Mouse (Mus musculus): Measurements from ENCODE around the gene Taf5l.
"Not testable (repeated sequence)": the region's sequence is repeated elsewhere in the genome, so short reads cannot be mapped to it uniquely, and the experiment has no call there.

The Taf5l gene

DNA sequence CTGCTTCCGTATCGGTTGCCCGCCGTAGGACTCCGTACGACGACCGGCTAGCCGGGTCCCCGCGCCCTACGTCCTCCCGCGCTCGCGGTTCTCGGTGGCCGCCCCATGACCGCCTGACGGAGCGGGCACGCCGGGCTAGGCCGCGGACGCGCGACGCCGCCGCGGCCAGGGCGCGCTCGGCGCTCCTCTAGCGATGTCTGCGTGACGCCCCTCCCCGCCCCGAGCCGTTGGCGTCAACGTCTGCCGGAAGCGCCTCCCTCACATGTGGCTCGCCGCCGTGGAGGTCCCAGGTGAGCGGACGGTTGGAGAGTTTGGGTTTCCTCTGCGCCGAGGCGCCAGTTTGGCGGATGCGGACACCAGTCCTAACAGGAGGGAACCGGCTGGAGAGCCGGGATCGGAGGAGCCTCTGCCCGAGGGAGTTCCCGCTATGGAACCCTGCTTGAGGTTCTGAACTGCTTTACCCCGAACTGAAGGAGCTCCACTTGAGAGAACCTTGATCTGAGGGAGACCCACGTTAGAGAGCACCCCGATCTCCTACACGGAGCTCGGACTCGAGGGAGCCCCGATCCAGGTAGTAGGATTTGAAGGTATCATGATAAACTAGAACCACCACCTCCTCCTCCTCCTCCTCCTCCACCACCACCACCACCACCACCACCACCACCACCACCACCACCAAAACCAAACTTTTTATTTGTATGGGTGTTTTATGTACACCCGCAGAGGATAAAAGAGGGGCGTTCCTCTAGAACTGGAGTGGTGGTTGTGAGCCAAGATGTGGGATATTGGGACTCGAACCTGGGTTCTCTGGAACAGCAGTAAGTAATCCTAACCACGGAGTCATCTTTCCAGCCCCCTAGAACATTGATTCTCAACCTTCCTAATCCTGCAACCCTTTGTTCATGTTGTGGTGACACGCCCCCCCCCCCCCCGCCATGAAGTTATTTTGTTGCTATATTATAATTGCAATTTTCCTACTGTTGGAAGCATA lies at the start of gene Taf5l, which contains the start of gene Urb2:
Taf5l (minus strand) TSS at position 161 of the 991 bp plus-strand sequence.
Urb2 (plus strand) TSS at position 272 of the 991 bp plus-strand sequence.
- peak; percentile 96 for DNase-seq (ENCODE audit: low spot score)

DNA sequence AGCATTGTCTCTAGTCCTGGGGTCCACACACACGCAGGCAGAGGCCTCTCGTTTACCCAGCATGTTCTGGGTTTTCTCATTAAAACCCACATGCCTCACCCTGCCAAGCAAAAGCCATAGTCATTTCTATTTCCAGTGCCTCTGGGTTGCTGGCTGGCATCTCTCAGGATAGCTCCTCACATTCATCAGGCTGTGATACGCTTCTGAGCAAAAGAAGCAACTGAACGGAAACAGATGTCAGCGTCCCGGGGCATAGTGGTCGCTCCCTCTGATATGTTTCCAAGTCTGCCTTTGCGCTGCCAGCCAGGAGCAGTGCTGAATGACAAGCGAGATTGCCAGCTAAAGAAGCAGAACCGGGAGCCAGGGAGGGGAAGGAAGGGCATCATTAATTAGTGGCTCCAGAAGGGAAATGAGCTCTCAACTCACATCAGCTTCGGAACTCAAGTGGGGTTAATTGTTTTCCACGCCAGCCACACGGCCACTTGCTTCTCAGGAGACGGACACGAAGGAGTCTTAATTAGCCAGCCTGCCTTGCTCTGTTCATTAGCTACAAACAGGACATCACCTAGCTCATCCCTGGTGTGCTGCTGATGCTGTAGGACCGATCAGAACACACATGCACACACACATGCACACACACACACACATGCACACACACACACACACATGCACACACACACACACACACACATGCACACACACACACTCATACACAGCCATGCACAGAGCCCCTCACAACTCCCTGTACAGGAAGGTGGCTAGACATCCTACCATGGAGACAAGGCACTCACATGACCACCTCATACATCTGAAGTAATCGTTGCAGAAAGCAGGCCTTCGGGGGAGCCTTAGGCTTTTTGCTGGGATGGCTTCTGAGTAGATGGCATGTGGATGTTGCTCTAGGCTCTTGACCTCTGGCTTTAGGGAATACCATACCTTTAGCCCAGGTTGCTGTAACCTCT lies 49.4 kb upstream of the Taf5l start:
- DNase-seq (ENCODE audit: low spot score), result peak; percentile 69

DNA sequence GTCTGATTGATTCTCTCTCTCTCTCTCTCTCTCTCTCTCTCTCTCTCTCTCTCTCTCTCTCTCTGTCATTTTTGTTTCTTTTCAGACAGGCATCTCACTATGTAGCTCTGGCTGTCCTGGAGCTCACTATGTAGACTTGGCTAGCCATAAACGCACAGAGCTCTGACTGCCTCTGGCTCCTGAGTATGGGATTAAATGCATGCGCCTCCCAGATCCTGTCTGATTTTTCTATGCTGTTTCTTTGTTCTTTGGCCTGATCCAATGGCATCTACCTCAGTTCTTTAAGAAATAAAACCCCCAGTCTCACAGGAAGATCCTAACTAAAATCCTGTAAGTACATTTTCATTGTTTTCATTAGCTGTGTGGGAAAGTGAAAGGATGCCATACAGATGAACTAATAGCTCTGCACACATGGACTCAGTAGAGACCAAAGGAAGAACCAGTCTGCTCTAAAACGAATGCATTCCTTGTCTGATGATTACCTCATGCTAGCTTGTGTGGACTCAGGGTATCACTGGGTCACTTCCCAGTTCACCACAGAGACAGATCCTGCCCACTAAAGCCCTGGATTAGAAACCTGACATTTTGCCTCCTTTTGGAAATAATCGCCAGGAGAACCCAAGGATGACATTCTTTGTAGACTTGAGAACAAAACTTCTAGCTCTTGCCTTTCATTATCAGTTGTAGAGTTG lies 46.0 kb upstream of the Taf5l start:
- no peak for DNase-seq (ENCODE audit: low spot score)

DNA sequence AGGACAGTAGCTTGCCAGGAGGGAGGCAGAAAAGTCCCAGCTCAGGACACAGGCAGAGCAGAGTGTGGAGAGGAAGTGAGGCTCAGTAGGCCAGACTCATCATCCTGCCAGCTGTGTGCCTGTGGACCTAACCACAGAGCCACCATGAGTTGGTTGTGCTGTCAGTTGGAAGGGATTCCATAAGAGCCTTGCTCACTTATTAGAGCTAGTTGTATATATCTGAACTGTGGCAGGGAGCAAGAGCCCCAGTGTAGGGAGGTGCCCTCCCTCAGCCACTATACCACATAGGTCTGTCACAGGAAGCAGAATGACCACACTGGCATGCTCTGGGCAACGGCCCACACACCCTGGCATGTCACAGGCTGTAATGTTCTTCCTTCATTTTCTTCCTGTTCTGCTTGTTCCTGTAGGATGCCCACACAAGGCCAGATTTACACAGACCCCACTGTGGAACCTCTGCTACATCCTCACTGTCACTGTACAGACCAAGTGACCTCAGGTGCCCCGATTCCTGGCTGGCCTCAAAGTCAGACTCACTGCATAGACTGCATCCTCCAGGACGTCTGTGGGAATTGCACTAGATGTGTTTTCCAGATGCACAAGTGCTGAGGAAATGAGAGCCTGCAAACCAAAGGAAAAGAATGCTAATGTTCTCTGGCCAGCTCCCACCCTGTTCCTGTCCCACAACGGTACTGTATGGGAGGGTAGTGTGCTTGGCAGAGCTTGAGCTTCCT lies 45.3 kb upstream of the Taf5l start:
- no peak for DNase-seq (ENCODE audit: low spot score)

DNA sequence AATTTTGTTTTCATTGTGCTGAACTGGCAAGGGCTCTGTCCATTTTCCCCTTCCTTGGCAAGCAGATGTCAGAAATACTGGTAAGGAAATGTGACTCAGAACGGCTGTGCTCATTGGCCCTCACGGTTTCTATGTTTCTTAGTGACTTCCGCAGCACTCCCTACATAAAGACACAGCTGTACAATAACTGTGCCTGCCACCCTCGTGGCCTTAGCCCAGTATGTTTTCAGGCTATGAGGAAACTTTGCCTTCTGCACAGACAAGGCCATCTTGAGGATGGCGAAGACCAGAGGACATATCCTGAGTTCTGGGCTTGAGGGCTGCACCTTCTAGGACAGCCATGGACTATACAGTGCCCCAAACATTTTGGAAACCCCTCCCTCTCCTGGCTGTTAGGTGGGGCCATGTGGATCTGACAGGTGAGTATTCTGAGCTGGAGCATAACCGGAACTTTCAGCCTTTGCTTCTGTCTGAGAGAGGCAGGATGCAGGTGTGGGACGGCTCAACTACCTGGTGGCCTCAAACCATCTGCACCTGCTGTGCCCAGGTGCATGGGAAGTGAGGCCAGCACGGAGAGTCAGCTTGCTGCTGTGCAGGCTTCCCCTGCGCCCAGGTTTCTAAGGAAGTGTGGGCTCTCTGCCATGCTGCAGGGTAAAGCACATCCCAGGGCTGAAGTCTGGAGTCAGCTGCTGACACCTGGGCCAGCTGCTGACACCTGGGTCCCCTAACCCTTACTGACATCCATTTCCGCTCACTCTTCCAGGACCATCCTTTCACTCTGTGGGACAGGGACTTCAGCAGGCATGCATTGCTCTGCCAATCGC lies 35.8 kb upstream of the Taf5l start:
- no peak for DNase-seq (ENCODE audit: low spot score)

DNA sequence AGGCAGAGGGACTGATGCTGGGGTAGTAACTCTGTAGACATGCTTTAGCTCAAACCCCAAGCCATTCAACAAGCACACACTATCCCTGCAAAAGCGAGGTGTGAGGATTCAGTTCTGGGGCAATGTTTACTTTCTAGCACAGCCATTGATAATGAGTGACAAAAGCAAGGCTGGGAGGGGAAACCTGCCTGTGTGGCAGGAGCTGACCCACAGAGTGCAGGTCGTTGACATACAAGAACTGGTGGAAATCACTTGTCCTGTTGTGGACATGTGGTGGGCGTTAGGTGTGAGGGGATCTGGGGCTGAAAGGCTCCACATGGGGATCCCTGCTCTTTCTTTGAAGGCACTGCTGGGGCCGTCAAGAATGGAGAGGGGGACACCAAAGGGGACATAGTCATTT lies 31.4 kb upstream of the Taf5l start:
- no peak for DNase-seq (ENCODE audit: low spot score)

DNA sequence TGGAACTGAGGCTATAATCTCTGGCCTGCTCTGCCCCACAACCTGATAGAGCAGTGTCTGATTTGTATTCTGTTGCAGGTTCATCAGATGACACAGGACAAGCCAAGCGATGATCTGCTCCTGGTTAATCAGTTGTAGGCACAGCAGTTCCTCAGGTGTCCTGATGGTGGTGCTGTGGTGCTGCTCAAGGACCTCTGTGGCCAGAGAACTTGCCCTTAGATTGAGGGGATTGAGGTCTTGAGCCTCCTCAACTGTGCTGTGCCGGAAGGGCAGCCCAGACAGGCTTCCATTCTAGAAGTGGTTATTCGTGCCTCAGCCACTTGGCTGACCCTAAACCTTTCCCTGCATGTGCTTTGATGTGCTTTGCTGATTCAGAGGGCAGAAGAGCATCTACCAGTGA lies 30.9 kb upstream of the Taf5l start:
- peak; percentile 88 for DNase-seq (ENCODE audit: low spot score)

DNA sequence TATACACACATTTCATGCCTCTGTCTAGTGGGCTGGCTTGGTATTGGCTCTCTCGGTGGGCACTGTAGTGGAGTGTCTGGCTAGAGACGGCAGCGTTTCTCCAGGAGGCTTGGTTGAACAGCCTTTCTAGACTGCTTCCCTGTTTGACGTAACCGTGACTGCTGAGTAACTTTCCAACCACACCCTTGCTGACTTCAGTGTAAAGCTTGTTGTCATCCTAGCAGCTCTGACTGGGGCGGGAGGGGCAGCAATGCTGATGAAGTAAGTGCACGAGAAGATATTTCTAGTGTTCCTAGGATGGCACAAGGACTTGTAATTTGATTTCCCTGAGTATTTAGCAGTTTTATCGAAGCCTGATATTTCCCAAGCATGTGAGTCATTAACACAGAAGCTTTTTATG lies 24.7 kb upstream of the Taf5l start:
- no peak for DNase-seq (ENCODE audit: low spot score)

DNA sequence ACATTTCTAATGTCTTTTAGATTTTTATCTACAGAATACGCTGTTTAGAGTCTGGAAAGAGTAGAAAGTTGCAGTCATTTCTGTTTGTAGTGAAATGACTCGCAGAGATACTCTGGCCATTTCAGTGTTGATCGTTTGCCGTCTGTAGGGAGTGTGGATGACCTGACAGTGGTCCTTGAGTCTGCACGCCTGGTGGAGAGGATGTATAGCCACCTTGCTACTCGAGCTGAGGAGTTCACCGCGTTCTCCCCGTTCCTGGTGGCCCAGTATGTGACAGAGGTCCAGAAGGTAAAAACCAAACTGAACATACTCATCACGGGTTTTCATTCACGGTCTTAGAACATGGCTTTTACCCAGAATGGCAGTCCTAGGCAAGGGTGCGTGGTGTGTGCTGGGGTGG lies 23.7 kb upstream of the Taf5l start:
- no peak for DNase-seq (ENCODE audit: low spot score)

DNA sequence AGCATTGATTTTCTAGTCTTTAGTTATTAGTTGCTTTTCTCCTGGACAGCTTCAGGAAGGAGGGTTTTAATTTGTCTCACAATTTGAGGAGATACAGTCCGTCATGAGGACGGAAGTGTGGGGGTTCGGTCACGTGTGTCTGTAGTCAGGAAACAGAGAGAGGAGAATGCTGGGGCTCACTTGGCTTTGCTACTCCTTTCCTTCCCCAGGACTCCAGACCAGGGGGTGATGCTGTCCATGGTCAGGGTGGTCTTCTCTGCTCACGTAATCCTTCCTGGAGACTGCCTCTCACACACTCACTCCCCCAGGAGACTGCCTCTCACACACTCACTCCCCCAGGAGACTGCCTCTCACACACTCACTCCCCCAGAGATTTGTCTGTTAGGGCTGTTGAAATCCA lies 23.2 kb upstream of the Taf5l start:
- no peak for DNase-seq (ENCODE audit: low spot score)

DNA sequence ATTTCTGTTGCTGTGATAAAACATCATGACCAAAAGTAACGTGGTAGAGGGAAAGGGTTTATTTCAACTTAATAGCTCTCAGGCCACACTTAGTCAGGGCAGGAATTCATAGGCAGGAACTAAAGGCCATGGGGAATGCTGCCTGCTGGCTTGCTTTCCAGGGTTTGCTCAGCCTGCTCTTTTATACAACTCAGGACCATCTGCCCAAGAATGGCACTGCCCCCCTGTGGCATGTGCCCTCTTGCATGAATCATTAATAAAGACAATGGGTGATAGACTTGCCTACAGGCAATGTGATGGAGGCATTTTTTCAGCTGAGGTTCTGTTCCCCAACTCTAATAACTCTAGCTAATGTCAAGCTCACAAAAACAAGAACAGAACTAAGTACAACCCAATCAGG lies 21.0 kb upstream of the Taf5l start:
- DNase-seq (ENCODE audit: low spot score), result no peak

DNA sequence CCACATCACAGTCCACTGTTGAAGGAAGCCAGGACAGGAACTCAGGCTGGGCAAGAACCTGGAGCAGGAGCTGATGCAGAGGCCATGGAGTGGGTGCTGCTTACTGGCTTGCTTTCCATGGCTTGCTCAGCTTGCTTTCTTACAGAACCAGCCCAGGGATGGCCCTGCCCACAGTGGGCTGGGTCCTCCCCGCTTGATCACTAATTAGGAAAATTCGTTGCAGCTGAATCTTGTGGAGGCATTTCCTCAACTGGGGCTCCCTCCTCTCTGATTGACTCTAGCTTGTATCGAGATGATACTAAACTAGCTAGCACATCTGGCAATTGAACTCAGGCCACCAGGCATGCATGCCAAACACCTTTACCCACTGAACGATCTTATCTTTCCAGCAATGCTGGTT lies 18.2 kb upstream of the Taf5l start:
- no peak for DNase-seq (ENCODE audit: low spot score)

DNA sequence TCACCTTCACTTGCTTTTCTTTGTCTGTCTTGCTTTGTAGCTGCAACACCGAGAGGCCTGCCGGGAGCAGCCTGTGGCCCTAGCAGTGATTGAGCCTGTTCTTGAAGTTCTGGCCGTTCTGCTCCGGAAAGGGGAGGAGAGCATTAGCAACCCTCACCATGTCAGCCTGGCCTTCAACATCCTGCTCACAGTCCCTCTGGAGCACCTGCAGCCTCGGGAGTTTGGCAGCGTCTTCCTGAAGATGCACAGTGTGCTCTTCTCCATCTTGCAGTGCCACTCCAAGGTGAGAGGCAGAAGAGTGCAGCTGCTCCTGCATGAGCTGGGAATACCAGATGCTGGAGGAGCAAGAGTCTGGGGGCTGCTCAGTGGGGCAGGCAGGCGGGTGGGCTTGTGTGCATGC lies 16.9 kb upstream of the Taf5l start:
- no peak for DNase-seq (ENCODE audit: low spot score)

DNA sequence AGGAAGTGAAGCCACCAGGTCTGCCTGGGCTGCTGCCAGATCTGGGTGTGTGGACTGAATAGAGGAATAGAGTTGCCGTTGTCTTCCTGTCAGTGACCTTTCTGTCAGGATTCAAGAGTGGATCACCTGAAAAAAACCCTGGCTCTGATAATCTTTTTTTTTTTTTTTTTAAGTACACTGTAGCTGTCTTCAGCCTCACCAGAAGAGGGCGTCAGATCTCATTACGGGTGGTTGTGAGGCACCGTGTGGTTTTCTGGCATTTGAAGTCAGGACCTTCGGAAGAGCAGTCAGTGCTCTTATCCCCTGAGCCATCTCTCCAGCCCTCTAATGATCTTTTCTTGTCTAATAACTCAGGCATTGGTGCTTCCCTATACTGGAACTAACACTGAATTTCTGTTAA lies 12.2 kb upstream of the Taf5l start:
- DNase-seq (ENCODE audit: low spot score), result no peak

DNA sequence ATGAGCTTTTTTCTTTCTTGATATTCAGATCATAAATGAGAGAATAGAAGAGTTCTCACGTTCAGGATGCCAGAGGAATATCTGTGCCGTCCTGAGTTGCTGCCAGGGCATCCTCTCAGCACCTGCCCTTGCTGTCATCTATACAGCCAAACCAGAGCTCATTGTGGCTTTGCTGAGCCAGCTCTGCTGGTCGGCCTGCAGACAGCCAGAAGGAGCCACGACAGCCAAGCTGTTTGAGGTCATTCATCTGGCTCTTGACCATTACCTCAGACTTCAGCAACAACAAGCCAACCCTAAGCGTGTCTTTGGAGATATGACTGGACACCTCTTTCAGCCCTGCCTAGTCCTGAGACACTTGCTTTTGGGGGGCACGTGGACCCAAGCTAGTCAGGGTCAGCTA lies 6.6 kb upstream of the Taf5l start:
- DNase-seq (ENCODE audit: low spot score), result no peak

DNA sequence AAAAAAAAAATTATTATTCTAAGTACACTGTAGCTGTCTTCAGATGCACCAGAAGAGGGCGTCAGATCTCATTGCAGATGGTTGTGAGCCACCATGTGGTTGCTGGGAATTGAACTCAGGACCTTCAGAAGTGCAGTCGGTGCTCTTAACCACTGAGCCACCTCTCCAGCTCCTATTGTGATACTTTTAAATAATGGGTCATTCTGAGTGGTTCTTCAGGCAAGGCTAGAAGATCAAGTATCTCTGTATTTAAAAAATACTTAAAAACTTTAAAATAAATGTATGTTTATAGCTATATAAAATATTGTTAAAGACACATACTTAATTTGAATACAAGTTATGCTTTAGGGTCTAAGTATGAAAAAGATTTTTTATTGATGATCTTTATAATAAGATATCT lies 5.1 kb upstream of the Taf5l start:
- not testable (repeated sequence) for DNase-seq (ENCODE audit: low spot score)

DNA sequence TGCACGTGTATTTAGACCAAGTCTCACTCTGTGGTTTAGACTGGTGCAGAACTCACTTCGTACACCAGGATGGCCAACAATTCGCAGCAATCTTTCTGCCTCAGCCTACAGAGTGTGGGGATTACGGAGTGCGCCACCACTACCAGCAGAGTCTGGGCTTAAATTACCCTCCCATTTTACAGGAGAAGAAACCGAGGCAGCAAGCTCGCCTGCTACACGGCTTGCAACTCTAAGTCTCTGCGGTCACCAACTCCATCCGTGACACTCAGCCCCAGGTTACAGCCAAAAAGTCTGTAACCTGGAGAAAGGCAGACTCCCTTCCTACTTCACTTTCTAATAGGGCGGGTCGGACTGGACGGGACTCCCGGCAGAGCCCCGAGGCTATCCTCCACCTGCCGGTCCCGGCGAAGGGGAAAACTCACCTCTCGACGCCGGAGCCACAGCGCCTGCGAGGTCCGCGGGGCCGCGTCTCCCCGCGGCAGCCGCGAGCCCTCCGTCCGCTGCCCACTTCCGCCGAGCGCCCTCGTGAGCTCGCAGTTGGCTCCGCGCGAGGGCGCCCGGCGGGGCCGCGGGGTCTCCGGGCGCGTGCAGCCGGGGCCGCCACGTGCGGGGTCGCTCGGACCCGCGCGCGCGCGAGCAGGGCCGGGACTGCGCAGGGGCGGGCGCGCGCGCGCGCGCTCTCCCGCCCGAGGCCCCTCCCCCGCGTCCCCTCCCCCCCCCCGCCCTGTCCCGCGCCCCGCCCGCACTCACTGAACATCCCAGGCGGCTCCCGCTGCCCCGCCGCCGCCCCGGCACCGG lies 559 bp downstream of the Taf5l start:
- peak; percentile 78 for DNase-seq (ENCODE audit: low spot score)

DNA sequence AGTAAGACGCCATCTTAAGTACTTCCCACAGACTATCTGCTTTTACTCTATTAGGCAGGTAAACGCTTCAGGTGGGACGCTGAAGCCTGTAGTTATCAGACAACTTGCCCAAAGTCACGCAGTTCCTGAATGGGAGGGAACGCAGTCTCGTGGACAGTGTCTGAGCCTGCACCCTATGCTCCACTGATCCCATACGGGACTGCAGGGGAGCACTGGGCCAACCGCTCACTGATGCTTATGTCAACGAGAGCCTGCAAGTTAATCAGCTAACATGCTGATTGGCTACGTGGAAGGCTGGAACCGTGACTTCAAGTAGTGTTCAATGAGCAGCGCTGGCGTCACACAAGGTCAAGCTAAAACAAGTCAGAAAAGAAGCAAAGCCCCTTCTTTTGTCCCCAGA lies 1.4 kb downstream of the Taf5l start:
- peak; percentile 32 for DNase-seq (ENCODE audit: low spot score)

DNA sequence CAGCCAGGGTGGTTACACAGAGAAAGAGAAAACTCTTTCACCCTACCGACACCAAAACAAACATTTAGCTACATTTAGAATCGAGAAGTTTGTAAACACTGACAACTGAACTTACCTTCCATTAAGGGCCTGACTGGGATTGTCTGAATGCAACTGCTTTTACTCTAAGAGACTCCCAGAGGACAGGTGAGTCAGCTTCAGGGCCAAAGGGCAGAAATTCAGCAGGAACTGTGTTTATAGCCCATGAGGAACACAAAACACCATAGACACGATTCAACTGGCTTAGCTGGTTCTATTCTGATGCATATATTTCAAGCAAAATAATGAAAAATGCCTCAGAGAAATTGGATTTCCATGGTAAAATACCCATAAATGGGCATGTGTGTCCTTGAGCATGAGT lies 6.4 kb downstream of the Taf5l start:
- DNase-seq (ENCODE audit: low spot score), result no peak

DNA sequence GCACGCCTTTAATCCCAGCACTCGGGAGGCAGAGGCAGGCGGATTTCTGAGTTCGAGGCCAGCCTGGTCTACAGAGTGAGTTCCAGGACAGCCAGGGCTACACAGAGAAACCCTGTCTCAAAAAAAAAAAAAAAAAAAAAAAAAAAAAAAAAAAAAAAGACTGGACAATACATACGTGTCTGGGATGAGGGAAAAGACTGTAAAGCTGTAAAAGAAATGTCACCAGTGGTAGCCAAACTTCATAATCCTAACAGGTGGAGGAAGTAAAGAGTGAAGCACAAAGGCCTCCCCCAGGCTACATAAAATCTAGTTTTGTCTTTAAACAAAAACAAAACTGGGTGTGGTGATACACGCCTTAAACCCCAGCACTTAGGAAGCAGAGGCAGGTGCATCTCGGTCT lies 6.9 kb downstream of the Taf5l start:
- not testable (repeated sequence) for DNase-seq (ENCODE audit: low spot score)
